Mouse (Mus musculus): ENCODE results near the gene Abca4. TPM values are rescaled to one million over a fixed set of nuclear protein-coding genes. Genes with fewer than 3 reads are reported as not detected.

Gene Abca4
- 1.2 and 1.3 TPM in 2 replicates for polyA plus RNA-seq (2016; fragmentation: Nextera tagmentation; extraction: Ambion mirVana)

DNA sequence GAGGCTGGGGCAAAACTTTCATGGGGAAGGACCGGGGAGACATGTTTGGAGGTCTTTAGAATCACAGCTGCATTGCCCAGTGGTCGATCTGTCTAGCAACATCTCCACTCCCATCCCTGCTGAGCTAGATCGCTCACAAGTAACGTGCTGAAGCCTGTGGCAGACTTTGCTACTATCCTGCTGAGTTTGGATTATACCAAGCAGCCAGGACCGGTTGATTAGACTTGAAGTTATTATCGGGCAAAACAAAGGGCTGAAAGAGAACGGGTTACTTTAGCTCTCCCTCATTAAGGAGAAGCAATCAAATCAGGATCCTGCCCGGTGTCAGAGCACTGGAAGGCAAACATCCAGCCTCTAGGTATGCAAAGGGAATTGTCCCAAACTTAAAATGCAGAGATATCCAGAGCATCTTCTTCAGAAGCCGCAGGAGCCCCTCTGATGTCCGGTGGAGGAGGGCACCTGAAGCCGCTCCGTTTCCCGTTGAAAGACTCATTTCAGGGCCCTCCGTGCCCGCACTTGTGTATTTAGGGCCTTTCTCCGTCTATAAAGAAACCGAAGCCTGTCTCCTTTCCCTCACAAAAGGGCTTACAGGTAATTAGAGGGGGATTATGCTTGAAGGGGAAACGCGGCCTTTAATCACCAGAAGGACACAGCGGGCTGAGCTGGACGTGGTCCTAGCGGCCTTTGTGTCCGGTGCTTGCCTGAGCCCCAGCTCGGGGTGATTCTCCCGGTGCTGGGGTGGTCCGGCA lies at the start of gene Abca4:
Gene Abca4 (plus strand): TSS at position 645 of the 749 bp plus-strand sequence.
- Histone ChIP-seq H3K27ac (no peak within 1 kb of the TSS), H3K9me3 (replicated peaks) (no peaks in the 10 kb centered on the region), H3K4me3 (no peak within 1 kb of the TSS; the same call in 1 of the 2 replicates), H3K4me2 (peak within 1 kb of the TSS; percentile 17), H3K36me3 (no peaks in the 10 kb centered on the region), H3K9ac (no peak within 1 kb of the TSS), H3K27me3 (replicated peaks) (peaks cover 38% of the 10 kb centered on the region), H3K4me1 (peaks cover 27% of the 10 kb centered on the region)
- WGBS (ENCODE audit: insufficient replicate concordance): 33% methylated on average over 26 of the region's 26 CpGs
- no peak for ATAC-seq

GRCm38 (mm10) chr3:121995125-121995524 lies 49.1 kb upstream of the Abca4 start:
- Histone ChIP-seq H3K4me2 (no peak overlapping the region), H3K4me3 (no peak overlapping the region), H3K27me3 (replicated peaks) (no peaks in the 10 kb centered on the region), H3K36me3 (peaks cover 22% of the 10 kb centered on the region), H3K4me1 (no peaks in the 10 kb centered on the region), H3K27ac (no peak overlapping the region), H3K9ac (no peak overlapping the region), H3K9me3 (replicated peaks) (no peaks in the 10 kb centered on the region)
- ATAC-seq: no peak
- 82% methylated on average over 4 of the region's 4 CpGs for WGBS (ENCODE audit: insufficient replicate concordance)

GRCm38 (mm10) chr3:121999934-122000333 lies 44.3 kb upstream of the Abca4 start:
- Histone ChIP-seq H3K4me3 (no peak overlapping the region), H3K9me3 (replicated peaks) (no peaks in the 10 kb centered on the region), H3K27me3 (replicated peaks) (no peaks in the 10 kb centered on the region), H3K4me2 (no peak overlapping the region), H3K27ac (no peak overlapping the region), H3K4me1 (no peaks in the 10 kb centered on the region), H3K9ac (no peak overlapping the region), H3K36me3 (peaks cover 8% of the 10 kb centered on the region)
- no peak for ATAC-seq
- WGBS (ENCODE audit: insufficient replicate concordance): 89% methylated on average over 2 of the region's 2 CpGs

DNA sequence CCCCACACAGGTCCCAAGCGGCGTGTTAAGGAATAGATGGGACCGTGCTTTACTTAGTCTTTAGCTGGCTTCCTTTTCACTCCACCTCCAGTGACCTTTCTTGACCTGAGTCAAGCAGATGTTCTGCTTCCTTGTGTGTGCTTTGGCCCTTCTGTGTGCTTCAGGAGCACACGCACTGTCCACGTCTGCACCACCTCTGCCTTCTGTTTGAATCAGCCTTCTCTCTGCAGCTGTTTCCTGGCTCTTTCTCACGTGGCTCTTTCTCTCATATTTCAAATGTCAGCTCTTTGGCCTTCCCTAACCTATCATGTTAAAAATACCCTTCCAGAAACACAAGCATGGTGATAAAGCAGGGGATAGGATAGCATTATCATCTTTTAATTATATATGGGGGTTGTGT lies 42.7 kb upstream of the Abca4 start:
- WGBS (ENCODE audit: insufficient replicate concordance): 70% methylated on average over 6 of the region's 6 CpGs
- H3K27ac ChIP-seq: no peak overlapping the region
- H3K9me3 ChIP-seq (replicated peaks): no peaks in the 10 kb centered on the region
- H3K4me2 ChIP-seq: no peak overlapping the region
- no peaks in the 10 kb centered on the region for H3K27me3 ChIP-seq (replicated peaks)
- H3K4me3 ChIP-seq: no peak overlapping the region
- H3K4me1 ChIP-seq: no peaks in the 10 kb centered on the region
- ATAC-seq: no peak
- H3K36me3 ChIP-seq: peaks cover 8% of the 10 kb centered on the region
- H3K9ac ChIP-seq: no peak overlapping the region

- Histone ChIP-seq H3K4me1 (no peaks in the 10 kb centered on the region), H3K27ac (no peak overlapping the region), H3K4me3 (no peak overlapping the region), H3K9me3 (replicated peaks) (no peaks in the 10 kb centered on the region), H3K4me2 (no peak overlapping the region), H3K36me3 (peaks cover 42% of the 10 kb centered on the region), H3K27me3 (replicated peaks) (no peaks in the 10 kb centered on the region), H3K9ac (no peak overlapping the region)
- 78% methylated on average over 5 of the region's 5 CpGs for WGBS (ENCODE audit: insufficient replicate concordance)
- ATAC-seq: no peak
Observed at GRCm38 (mm10) chr3:122009818-122010217, 34.4 kb upstream of the Abca4 start.

GRCm38 (mm10) chr3:122010292-122010691 lies 34.0 kb upstream of the Abca4 start:
- Histone ChIP-seq H3K27ac (no peak overlapping the region), H3K36me3 (peaks cover 45% of the 10 kb centered on the region), H3K4me2 (no peak overlapping the region), H3K4me3 (no peak overlapping the region), H3K27me3 (replicated peaks) (no peaks in the 10 kb centered on the region), H3K9me3 (replicated peaks) (no peaks in the 10 kb centered on the region), H3K4me1 (no peaks in the 10 kb centered on the region), H3K9ac (no peak overlapping the region)
- no peak for ATAC-seq
- 81% methylated on average over 5 of the region's 5 CpGs for WGBS (ENCODE audit: insufficient replicate concordance)

- no peak for ATAC-seq
- Histone ChIP-seq H3K4me1 (no peaks in the 10 kb centered on the region), H3K4me2 (no peak overlapping the region), H3K9me3 (replicated peaks) (no peaks in the 10 kb centered on the region), H3K36me3 (peaks cover 45% of the 10 kb centered on the region), H3K4me3 (no peak overlapping the region), H3K9ac (no peak overlapping the region), H3K27ac (no peak overlapping the region), H3K27me3 (replicated peaks) (no peaks in the 10 kb centered on the region)
- 39% methylated on average over 1 of the region's 1 CpGs for WGBS (ENCODE audit: insufficient replicate concordance)
Observed at GRCm38 (mm10) chr3:122012464-122012863, 31.8 kb upstream of the Abca4 start.

GRCm38 (mm10) chr3:122018421-122018820 lies 25.8 kb upstream of the Abca4 start:
- H3K36me3 ChIP-seq: peaks cover 15% of the 10 kb centered on the region
- no peak overlapping the region for H3K4me2 ChIP-seq
- no peaks in the 10 kb centered on the region for H3K9me3 ChIP-seq (replicated peaks)
- no peaks in the 10 kb centered on the region for H3K4me1 ChIP-seq
- H3K27me3 ChIP-seq (replicated peaks): no peaks in the 10 kb centered on the region
- no peak overlapping the region for H3K9ac ChIP-seq
- no peak for ATAC-seq
- H3K4me3 ChIP-seq: no peak overlapping the region
- H3K27ac ChIP-seq: no peak overlapping the region
- WGBS (ENCODE audit: insufficient replicate concordance): 80% methylated on average over 7 of the region's 7 CpGs

DNA sequence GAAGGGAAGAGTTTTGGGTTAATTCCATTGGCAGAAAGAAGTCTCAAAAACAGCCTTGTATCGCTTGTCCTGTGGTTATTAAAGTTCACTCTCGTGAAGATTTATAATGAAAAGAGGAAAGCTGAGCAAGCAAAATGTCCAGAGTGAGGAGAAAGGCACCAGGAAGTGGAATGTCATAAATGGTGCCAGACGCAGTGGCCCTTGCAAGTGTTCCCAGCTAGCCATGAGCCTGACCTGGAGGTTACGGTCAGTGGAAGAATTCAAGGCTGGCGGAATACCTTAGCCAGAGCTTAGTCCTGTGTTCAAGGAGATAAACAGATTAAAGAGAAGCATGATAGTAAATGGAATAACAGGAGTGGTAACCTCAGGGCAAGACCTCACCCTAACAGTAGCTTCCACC lies 25.1 kb upstream of the Abca4 start:
- no peaks in the 10 kb centered on the region for H3K27me3 ChIP-seq (replicated peaks)
- H3K36me3 ChIP-seq: peaks cover 10% of the 10 kb centered on the region; the same call in 1 of the 2 replicates
- no peak overlapping the region for H3K27ac ChIP-seq
- no peaks in the 10 kb centered on the region for H3K9me3 ChIP-seq (replicated peaks)
- H3K4me3 ChIP-seq: no peak overlapping the region
- H3K4me1 ChIP-seq: no peaks in the 10 kb centered on the region
- no peak for ATAC-seq
- H3K4me2 ChIP-seq: no peak overlapping the region
- 76% methylated on average over 5 of the region's 5 CpGs for WGBS (ENCODE audit: insufficient replicate concordance)
- no peak overlapping the region for H3K9ac ChIP-seq

DNA sequence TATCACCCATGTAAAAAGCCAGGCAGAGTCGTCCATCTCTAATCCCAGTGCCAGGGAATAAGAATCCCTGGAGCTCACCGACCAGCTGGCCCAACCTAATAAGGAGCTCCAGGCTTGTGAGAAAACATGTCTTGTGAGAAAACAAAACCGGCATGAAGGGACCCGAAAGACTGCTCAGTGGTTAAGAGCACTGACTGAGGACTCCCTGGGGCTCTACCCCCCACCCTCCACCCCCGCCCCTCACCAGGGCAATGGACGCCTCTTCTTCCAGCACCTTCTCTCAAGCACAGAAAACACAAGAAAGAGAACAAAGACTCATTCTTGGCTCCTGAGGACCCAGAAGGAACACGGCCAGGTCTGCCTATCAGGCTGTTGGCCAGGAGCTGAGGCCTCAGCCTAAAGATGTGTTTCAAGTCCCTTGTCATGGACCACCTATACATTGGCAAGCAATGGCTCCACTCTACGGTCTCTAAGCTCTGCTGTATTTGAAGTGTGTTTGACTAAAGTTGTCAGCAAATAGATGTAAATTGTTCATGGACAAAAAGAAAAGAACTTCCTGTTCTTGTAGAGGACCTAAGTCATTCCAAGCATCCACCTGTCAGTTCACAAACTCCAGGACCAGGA lies 23.1 kb upstream of the Abca4 start:
- ATAC-seq: no peak
- no peak overlapping the region for H3K9ac ChIP-seq
- H3K4me1 ChIP-seq: no peaks in the 10 kb centered on the region
- no peak overlapping the region for H3K27ac ChIP-seq
- no peaks in the 10 kb centered on the region for H3K36me3 ChIP-seq
- H3K4me2 ChIP-seq: no peak overlapping the region
- no peaks in the 10 kb centered on the region for H3K9me3 ChIP-seq (replicated peaks)
- 83% methylated on average over 8 of the region's 8 CpGs for WGBS (ENCODE audit: insufficient replicate concordance)
- no peak overlapping the region for H3K4me3 ChIP-seq
- H3K27me3 ChIP-seq (replicated peaks): no peaks in the 10 kb centered on the region

GRCm38 (mm10) chr3:122022355-122022754 lies 21.9 kb upstream of the Abca4 start:
- Histone ChIP-seq H3K27me3 (replicated peaks) (no peaks in the 10 kb centered on the region), H3K9ac (no peak overlapping the region), H3K27ac (no peak overlapping the region), H3K9me3 (replicated peaks) (no peaks in the 10 kb centered on the region), H3K4me3 (no peak overlapping the region), H3K36me3 (no peaks in the 10 kb centered on the region), H3K4me1 (no peaks in the 10 kb centered on the region), H3K4me2 (no peak overlapping the region)
- ATAC-seq: no peak
- 46% methylated on average over 3 of the region's 3 CpGs for WGBS (ENCODE audit: insufficient replicate concordance)

- H3K9me3 ChIP-seq (replicated peaks): no peaks in the 10 kb centered on the region
- H3K4me1 ChIP-seq: no peaks in the 10 kb centered on the region
- H3K9ac ChIP-seq: no peak overlapping the region
- no peak overlapping the region for H3K4me2 ChIP-seq
- no peak for ATAC-seq
- 64% methylated on average over 5 of the region's 5 CpGs for WGBS (ENCODE audit: insufficient replicate concordance)
- no peak overlapping the region for H3K27ac ChIP-seq
- H3K4me3 ChIP-seq: no peak overlapping the region
- no peaks in the 10 kb centered on the region for H3K27me3 ChIP-seq (replicated peaks)
- H3K36me3 ChIP-seq: no peaks in the 10 kb centered on the region
Observed at GRCm38 (mm10) chr3:122026676-122027075, 17.6 kb upstream of the Abca4 start.
